ENCODE assay signal across 13 mouse cellular contexts in genomic region chr19:16510343-16511080, GRCm38 (mm10).
DNase-seq lines count a peak whose midpoint lies in the region; ATAC-seq lines count a peak whose summit lies in the region.
"Had no signal": no experiment of that assay in that cellular context is flagged by ENCODE, and none has a peak within 500 bp of the region (broad histone marks: within the 10 kb centered on the region; RNA-seq: fewer than 3 reads in every experiment).

No protein-coding gene starts in this region.

- peak overlapping the region; percentile 60 for H3K4me2 ChIP-seq in liver, embryonic 13.5 days
- no peak overlapping the region for H3K4me2 ChIP-seq in midbrain, embryonic 15.5 days
- H3K4me2 ChIP-seq: forebrain, embryonic 12.5 days; neural tube, embryonic 12.5 days had no signal

- no peak overlapping the region for H3K4me3 ChIP-seq in heart, embryonic 10.5 days
- peak overlapping the region; percentile 4; the same call in 1 of the 2 replicates for H3K4me3 ChIP-seq in liver, embryonic 13.5 days (replicated peaks)
- H3K4me3 ChIP-seq in midbrain, embryonic 15.5 days = no peak overlapping the region
- H3K4me3 ChIP-seq: forebrain, embryonic 12.5 days; neural tube, embryonic 12.5 days had no signal

- peak overlapping the region; percentile 35; the same call in 1 of the 2 replicates for H3K9ac ChIP-seq in liver, embryonic 13.5 days
- no peak overlapping the region for H3K9ac ChIP-seq in midbrain, embryonic 15.5 days
- H3K9ac ChIP-seq: forebrain, embryonic 12.5 days; neural tube, embryonic 12.5 days had no signal

- intact Hi-C loops in heart, postnatal 36 days (cut with DNase I) = no loop called here

- H3K4me1 ChIP-seq in heart, embryonic 10.5 days = peaks cover 5% of the 10 kb centered on the region
- peaks cover 37% of the 10 kb centered on the region for H3K4me1 ChIP-seq in liver, embryonic 13.5 days (replicated peaks)
- peaks cover 15% of the 10 kb centered on the region for H3K4me1 ChIP-seq in midbrain, embryonic 15.5 days

- no peaks in the 10 kb centered on the region for H3K9me3 ChIP-seq in heart, embryonic 10.5 days
- H3K9me3 ChIP-seq in liver, embryonic 13.5 days (replicated peaks) = no peaks in the 10 kb centered on the region
- H3K9me3 ChIP-seq in midbrain, embryonic 15.5 days = no peaks in the 10 kb centered on the region
- H3K9me3 ChIP-seq: forebrain, embryonic 12.5 days; neural tube, embryonic 12.5 days had no signal

- 86% methylated on average over 10 of the region's 10 CpGs for WGBS in heart, embryonic 10.5 days
- WGBS in liver, embryonic 13.5 days (ENCODE audit: insufficient replicate concordance) = 61% methylated on average over 10 of the region's 10 CpGs
- WGBS in midbrain, embryonic 15.5 days = 88% methylated on average over 10 of the region's 10 CpGs

- H3K27me3 ChIP-seq in heart, embryonic 10.5 days (ENCODE audit: insufficient read depth, poor library complexity, severe bottlenecking) = no peaks in the 10 kb centered on the region
- no peaks in the 10 kb centered on the region for H3K27me3 ChIP-seq in liver, embryonic 13.5 days
- no peaks in the 10 kb centered on the region for H3K27me3 ChIP-seq in midbrain, embryonic 15.5 days (replicated peaks)
- H3K27me3 ChIP-seq: forebrain, embryonic 12.5 days; neural tube, embryonic 12.5 days had no signal

- 0 out of 2 replicates have a peak overlapping the region, but pooled peaks have one; percentile 16 for H3K27ac ChIP-seq in heart, embryonic 10.5 days
- H3K27ac ChIP-seq in liver, embryonic 13.5 days = peak overlapping the region; percentile 78
- no peak overlapping the region for H3K27ac ChIP-seq in midbrain, embryonic 15.5 days
- H3K27ac ChIP-seq: forebrain, embryonic 12.5 days; neural tube, embryonic 12.5 days had no signal

- peak; percentile 20 for DNase-seq in adrenal gland, postnatal 10 days
- no peak for DNase-seq in adrenal gland, adult 2 months
- DNase-seq in heart, embryonic 10.5 days (ENCODE audit: low spot score) = no peak
- no peak for DNase-seq in heart, postnatal 36 days
- DNase-seq in c-Kit-positive CD71-positive TER-119-positive erythroid progenitor cells, embryonic 14.5 days (ENCODE audit: low spot score) = peak; percentile 32
- DNase-seq in liver, embryonic 13.5 days = peak; percentile 8
- DNase-seq in ovary, adult 18-20 months (ENCODE audit: low spot score) = no peak
- DNase-seq: cerebellum, adult 9-11 months; thymus, postnatal 4 days had no signal

- no peaks in the 10 kb centered on the region for H3K36me3 ChIP-seq in heart, embryonic 10.5 days
- no peaks in the 10 kb centered on the region for H3K36me3 ChIP-seq in liver, embryonic 13.5 days
- H3K36me3 ChIP-seq in midbrain, embryonic 15.5 days (replicated peaks) = no peaks in the 10 kb centered on the region
- H3K36me3 ChIP-seq: forebrain, embryonic 12.5 days; neural tube, embryonic 12.5 days had no signal

- peak; percentile 60 for ATAC-seq in liver, embryonic 13.5 days (ENCODE audit: low read depth)
- ATAC-seq in midbrain, embryonic 15.5 days (replicated peaks) = no peak
- ATAC-seq: midbrain, embryonic 16.5 days had no signal

Comparison
In these comparisons a context has a peak if more than half of its experiments do, and no peak if none do; other contexts are left out.
1. DNase-seq: peak in adrenal gland, postnatal 10 days (single experiment), c-Kit-positive CD71-positive TER-119-positive erythroid progenitor cells, embryonic 14.5 days (single experiment) and liver, embryonic 13.5 days (single experiment); none in adrenal gland, adult 2 months (single experiment), heart, embryonic 10.5 days (single experiment), heart, postnatal 36 days (0 of 2) and ovary, adult 18-20 months (single experiment).